Mouse (Mus musculus) intestine, postnatal 0 days (tissue): ENCODE measurements at regions not wholly inside any gene's neighbourhood (a gene's known extent, or its start where the extent isn't known, plus 50 kb on each side); places are given as distances from the start of the nearest gene placed in this dataset.

Source experiments
- ATAC-seq: fragments of 200-750 bp; cut with Nextera tagmentation; 2 replicates; pipeline ENCODE4 v1.8.0; 2017; ENCODE audit warnings: mild to moderate bottlenecking, moderate TSS enrichment, moderate library complexity
- H3K27ac ChIP-seq: fragments of 300-500 bp; sonication (generic); 2 replicates; pipeline ENCODE4 v1.5.1; 2014; ENCODE audit warnings: mild to moderate bottlenecking, low read depth, low read length, moderate library complexity
- H3K27me3 ChIP-seq: fragments of 300-500 bp; sonication (generic); replicated peaks from 2 replicates; pipeline ENCODE4 v1.6.1; 2014; ENCODE audit warnings: low read length, mixed read lengths; ENCODE audit not compliant: control insufficient read depth, insufficient read depth
- H3K36me3 ChIP-seq: fragments of 300-500 bp; sonication (generic); 2 replicates; pipeline ENCODE4 v1.6.1; 2014; ENCODE audit warnings: mild to moderate bottlenecking, moderate library complexity; ENCODE audit not compliant: control insufficient read depth, insufficient read depth
- H3K4me1 ChIP-seq: fragments of 300-500 bp; sonication (generic); replicated peaks from 2 replicates; pipeline ENCODE4 v1.6.1; 2014; ENCODE audit warnings: antibody characterized with exemption, low read length, mixed read lengths; ENCODE audit not compliant: control insufficient read depth, insufficient read depth
- H3K4me2 ChIP-seq: fragments of 300-500 bp; sonication (generic); replicated peaks from 2 replicates; pipeline ENCODE4 v1.6.1; 2014; ENCODE audit warnings: low read depth, mild to moderate bottlenecking, moderate library complexity
- H3K4me3 ChIP-seq: fragments of 300-500 bp; sonication (generic); 2 replicates; pipeline ENCODE4 v1.5.1; 2014; ENCODE audit warnings: low read depth, low read length
- H3K9ac ChIP-seq: fragments of 300-500 bp; sonication (generic); 2 replicates; pipeline ENCODE4 v1.6.1; 2014; ENCODE audit warnings: mild to moderate bottlenecking, low read depth, low read length
- H3K9me3 ChIP-seq: fragments of 300-500 bp; sonication (generic); 2 replicates; pipeline ENCODE4 v1.6.1; 2016; ENCODE audit warnings: mixed run types; ENCODE audit not compliant: control insufficient read depth
- CTCF ChIP-seq: sonication (generic); IDR thresholded peaks from 2 replicates; pipeline ENCODE4 v1.5.1; 2016; ENCODE audit warnings: low read depth, mild to moderate bottlenecking, control low read depth, antibody characterized with exemption, moderate library complexity
- WGBS: fragments of 180-500 bp; shearing (Covaris S2); extraction: QIAGEN DNeasy Blood & Tissue Kit; methylation state at CpG from one replicate; pipeline ENCODE4 v1.1.7; 2014; 5-methylcytosine and 5-hydroxymethylcytosine counted together

DNA sequence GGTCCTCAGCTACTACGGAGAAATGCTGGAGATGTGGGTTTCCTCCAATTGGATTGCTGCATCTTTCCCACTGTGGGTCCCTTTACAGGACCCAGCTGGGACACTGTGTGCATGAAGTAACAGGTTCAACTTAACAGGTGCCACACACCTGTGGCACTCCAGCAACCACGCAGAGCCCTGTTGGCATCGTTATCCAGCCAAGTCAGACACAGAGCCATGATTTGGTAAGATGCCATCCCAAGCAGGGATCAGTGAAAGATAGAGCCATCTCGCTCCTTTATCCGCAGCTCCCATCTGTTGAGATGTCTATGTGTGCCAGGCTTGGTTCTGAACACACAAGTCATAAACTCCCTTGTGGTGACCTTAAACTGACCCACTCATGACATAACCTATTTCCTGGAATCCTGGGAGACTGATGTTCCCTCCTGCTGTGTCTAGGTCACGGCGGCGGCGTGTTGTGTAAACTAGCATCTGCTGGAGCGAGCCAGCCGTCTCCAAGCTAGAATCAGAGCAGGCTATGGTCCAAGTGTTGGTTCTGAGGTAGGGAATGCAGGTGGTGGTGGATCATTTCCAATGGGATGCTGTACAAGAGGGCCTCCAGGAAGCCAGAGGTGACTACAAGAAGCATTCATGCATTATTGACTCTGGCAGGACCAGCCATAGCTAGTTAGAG, 164.5 kb upstream of the Lnx1 start:
- TF ChIP-seq CTCF: no peak
- Histone ChIP-seq H3K4me3 (no peak overlapping the region), H3K4me1 (no peaks in the 10 kb centered on the region), H3K27me3 (no peaks in the 10 kb centered on the region), H3K36me3 (no peaks in the 10 kb centered on the region), H3K9me3 (no peaks in the 10 kb centered on the region), H3K4me2 (no peak overlapping the region), H3K9ac (no peak overlapping the region), H3K27ac (no peak overlapping the region)
- WGBS: 92% methylated on average over 11 of the region's 11 CpGs
- ATAC-seq: no peak

DNA sequence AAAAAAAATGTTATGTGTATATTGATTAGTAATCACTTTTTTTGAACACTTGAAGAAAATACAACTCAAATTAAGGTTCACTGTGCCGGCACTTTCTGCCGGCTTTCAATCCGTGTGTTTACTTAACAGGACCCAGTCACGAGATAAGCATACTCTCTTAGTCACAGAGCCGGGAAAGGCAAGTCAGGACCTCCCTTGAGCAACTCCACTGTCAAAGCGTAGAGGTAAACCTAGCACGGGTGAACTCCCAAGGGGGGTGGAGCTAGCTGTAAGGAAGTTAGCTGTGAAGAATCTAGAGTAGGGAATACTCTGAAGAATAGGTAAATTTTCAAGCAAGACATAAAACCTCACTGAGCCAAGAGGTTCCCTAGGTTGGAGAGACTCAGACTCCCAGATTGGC, 164.0 kb upstream of the Lnx1 start:
- no peak for ATAC-seq
- no peak overlapping the region for H3K4me2 ChIP-seq
- no peak overlapping the region for H3K9ac ChIP-seq
- H3K27ac ChIP-seq: no peak overlapping the region
- no peaks in the 10 kb centered on the region for H3K4me1 ChIP-seq
- H3K4me3 ChIP-seq: no peak overlapping the region
- H3K27me3 ChIP-seq: no peaks in the 10 kb centered on the region
- H3K9me3 ChIP-seq: no peaks in the 10 kb centered on the region
- WGBS: 9% methylated on average over 7 of the region's 7 CpGs
- no peaks in the 10 kb centered on the region for H3K36me3 ChIP-seq
- no peak for TF ChIP-seq CTCF

- H3K27ac ChIP-seq: no peak overlapping the region
- 89% methylated on average over 9 of the region's 9 CpGs for WGBS
These were observed 162.7 kb upstream of the Lnx1 start for GRCm38 (mm10) chr5:74865446-74865845.

DNA sequence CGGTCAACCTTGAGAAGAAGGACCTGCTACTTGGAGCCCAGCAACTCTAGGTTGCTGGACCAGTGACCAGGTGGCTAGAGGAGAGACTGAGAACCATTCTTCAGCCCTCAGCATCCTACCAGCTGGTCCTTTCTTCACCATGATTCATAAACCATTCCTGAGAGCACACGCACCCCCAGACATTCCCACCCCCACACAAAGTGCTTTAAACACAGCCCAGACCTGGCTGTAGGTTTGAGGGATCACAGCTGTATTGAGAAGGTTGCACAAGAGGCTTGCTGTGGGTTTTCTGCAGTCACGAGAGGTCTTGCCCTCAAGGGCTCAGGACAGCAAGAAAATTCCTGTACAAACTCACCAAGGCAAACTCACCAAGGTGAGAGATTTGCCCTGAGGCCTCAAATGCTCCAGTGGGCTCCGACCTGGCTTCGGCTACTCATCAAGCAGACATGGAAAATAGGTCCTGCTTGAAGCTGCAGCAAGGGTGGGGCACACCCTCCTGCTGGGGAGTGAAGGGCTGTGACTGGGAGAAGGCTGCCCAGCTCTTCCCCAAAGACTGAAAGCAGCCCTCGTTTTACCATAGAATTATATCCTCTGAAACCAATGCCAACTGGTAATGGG, 161.9 kb upstream of the Lnx1 start:
- no peaks in the 10 kb centered on the region for H3K4me1 ChIP-seq
- ATAC-seq: no peak

More at GRCm38 (mm10) chr5:74865446-74865845, 162.7 kb upstream of the Lnx1 start:
- Histone ChIP-seq H3K4me3 (no peak overlapping the region), H3K4me2 (no peak overlapping the region), H3K27me3 (no peaks in the 10 kb centered on the region), H3K9me3 (no peaks in the 10 kb centered on the region), H3K4me1 (no peaks in the 10 kb centered on the region), H3K9ac (no peak overlapping the region), H3K36me3 (no peaks in the 10 kb centered on the region)
- ATAC-seq: no peak
- no peak for TF ChIP-seq CTCF

GRCm38 (mm10) chr5:74861297-74861696, 158.6 kb upstream of the Lnx1 start:
- H3K36me3 ChIP-seq: no peaks in the 10 kb centered on the region
- H3K9ac ChIP-seq: no peak overlapping the region
- ATAC-seq: no peak
- no peaks in the 10 kb centered on the region for H3K9me3 ChIP-seq
- no peak overlapping the region for H3K27ac ChIP-seq
- no peak overlapping the region for H3K4me3 ChIP-seq
- no peaks in the 10 kb centered on the region for H3K27me3 ChIP-seq
- TF ChIP-seq CTCF: no peak
- no peak overlapping the region for H3K4me2 ChIP-seq
- WGBS: 52% methylated on average over 2 of the region's 2 CpGs
- no peaks in the 10 kb centered on the region for H3K4me1 ChIP-seq

More for the DNA sequence above, 161.9 kb upstream of the Lnx1 start:
- Histone ChIP-seq H3K9me3 (no peaks in the 10 kb centered on the region), H3K4me2 (no peak overlapping the region), H3K27me3 (no peaks in the 10 kb centered on the region), H3K27ac (no peak overlapping the region), H3K36me3 (no peaks in the 10 kb centered on the region), H3K9ac (no peak overlapping the region), H3K4me3 (no peak overlapping the region)
- 78% methylated on average over 6 of the region's 6 CpGs for WGBS
- no peak for TF ChIP-seq CTCF

GRCm38 (mm10) chr5:74857861-74858260, 155.1 kb upstream of the Lnx1 start:
- no peaks in the 10 kb centered on the region for H3K4me1 ChIP-seq
- H3K4me2 ChIP-seq: no peak overlapping the region
- H3K27me3 ChIP-seq: no peaks in the 10 kb centered on the region
- WGBS: 36% methylated on average over 5 of the region's 5 CpGs
- TF ChIP-seq CTCF: no peak
- H3K27ac ChIP-seq: no peak overlapping the region
- H3K9ac ChIP-seq: no peak overlapping the region
- H3K4me3 ChIP-seq: no peak overlapping the region
- no peak for ATAC-seq
- H3K36me3 ChIP-seq: no peaks in the 10 kb centered on the region
- no peaks in the 10 kb centered on the region for H3K9me3 ChIP-seq
